Mouse (Mus musculus): ENCODE results near the gene Cpz.

Gene Cpz

DNA sequence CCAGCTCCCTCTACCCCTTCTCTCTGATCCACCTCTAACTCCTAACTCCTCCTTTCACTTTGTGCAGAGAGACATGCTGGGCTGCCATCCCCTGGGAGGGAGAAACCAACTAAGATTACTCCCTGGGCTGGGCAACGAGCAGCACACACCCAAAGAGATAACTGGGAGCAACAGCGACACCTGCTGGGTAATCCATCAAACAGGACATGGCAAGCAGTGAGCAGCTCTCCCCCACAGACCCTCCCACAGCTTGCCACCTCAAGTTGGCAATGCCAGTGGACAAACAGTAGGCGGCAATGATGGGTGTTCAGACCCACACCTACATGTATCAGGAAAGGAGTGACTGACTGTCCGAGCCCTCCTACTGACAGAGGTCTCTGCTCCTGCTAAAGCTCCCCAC is 4.9 kb upstream of the Cpz start:
- DNase-seq (ENCODE audit: low spot score): peak; percentile 76

DNA sequence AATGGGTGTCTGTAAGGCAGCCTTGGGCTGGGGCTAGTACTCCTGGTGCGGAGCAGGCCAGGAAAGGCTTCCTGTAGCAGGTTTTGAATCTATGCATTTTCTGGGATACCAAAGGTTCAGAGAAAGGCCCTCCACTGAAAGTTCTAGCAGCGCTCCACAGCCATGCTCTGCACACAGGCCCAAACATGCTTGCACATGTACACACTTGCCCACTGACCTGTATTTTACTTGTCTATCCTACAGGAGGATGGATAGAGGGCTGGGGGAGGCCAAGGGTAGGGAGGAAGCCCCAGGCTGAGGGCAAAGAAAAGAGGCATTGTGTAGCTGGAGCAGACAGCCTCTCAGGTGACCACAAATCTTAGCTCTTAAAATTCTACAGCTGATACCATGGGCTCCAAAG is 1.1 kb downstream of the Cpz start:
- no peak for DNase-seq (ENCODE audit: low spot score)

DNA sequence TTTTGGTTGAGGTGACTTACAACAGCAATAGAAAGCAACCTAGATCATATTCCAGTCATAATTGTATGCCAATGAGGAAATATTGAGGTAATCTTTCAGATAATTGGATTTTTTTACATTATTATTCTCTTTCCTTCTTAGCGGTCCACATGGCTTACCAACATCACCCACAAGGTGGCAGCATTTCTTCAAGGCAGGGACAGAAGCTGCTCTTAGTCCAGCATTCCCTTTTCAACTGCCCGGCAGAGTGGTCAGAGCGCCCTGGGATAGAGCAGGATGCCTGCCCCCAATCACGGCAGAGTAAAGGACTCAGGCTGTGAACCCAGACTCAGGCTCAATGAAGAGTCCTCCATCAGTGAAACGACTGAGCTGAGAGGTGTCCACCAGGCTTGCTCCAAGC is 1.8 kb downstream of the Cpz start:
- DNase-seq (ENCODE audit: low spot score): peak; percentile 91

DNA sequence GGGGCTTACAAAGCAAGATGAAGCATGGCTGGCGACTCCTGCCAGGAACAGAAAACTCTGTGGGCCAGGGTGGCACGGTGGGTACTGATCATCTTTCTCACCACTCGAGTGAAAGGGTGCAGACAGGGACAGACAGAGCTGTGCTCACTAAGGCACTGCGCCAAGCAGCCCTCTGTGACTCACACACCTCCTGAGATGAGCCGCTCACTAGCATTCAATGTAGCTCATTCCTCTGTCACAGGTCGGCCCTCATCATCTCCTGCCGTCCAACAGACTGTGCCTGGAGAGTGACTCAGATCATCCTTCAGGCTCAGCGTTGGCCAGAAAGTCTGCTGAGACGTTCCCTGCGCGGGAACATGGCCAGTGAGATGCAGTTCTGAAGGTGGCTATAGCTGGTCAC is 8.7 kb downstream of the Cpz start:
- no peak for DNase-seq (ENCODE audit: low spot score)

DNA sequence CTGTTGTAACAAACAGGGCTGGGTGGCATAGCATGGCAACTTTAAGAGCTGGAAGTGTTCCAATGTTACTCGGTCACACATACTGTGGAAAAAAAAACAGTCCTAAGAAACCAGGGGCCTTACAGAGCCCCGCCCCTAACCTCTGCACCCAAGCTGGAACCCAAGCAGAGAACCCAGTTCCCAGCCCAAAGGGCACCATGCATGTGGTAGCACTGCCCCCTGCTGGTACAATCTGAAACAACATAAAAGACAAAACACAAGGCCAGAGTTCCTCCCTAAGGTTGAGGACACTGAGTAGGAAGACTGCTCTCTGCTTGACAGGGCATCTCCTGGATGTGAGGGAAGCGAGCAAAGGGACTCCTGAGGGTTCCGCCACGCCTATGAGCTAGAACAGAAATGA is 14.9 kb downstream of the Cpz start:
- DNase-seq (ENCODE audit: low spot score): peak; percentile 78

DNA sequence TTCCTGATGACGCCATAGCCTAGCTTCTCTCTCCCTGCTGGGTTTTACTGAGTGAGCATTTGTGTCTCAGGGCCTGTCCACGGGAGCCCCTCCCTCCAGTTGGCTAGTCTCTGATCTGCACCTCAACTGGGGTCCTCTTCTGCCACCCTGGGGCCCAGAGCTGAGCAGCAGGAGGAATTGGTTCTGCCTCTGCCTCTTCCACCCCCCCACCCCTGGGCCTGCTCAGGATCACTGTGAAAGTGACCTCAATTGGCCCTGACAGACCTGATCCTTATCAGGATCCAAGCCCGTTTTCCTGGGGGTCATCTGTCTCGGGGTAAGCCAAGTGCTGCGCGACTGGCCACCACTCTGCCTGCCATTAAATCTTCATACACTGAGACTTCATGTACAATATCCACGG is 20.5 kb downstream of the Cpz start:
- DNase-seq (ENCODE audit: low spot score): no peak

DNA sequence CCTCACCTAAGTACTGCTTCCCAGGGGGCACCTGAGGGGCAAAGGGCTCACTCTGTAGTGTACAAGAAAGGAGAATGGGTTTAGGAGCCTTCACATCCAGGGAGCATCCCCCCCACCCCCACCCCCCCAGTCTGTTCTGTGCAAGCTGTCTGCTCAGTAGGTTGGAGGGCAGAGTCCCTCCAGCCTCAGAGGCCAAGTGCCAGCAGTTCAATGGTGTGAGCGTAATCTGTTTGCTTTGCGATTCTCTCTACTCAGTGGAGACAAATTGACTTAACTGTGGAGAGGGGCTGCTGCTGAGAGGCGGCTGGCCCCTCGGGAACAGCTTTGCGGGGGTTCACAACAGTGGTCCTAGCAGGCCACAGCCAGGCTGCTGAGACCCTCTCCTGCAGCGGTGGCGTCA is 28.2 kb downstream of the Cpz start:
- no peak for DNase-seq (ENCODE audit: low spot score)

DNA sequence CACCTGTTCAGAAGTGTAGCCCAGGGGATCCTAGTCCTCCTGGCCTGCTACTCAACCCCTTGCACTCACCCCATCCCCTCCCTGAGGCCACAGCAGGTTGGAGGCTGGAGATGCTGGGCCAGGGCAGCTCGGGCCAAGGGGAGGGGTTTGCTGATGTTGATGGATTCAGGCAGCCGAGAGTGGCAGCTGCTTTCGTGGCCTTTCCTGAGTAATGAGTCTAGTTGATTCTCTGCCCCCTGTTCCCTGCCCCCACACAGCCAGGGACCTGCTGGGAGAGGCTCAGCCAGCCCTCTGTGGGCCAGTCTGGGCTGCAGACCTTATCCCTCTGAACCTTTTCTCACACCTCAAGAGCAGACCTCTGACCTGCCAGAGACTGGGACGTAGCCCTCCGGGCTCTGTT is 29.5 kb downstream of the Cpz start:
- DNase-seq (ENCODE audit: low spot score): no peak

DNA sequence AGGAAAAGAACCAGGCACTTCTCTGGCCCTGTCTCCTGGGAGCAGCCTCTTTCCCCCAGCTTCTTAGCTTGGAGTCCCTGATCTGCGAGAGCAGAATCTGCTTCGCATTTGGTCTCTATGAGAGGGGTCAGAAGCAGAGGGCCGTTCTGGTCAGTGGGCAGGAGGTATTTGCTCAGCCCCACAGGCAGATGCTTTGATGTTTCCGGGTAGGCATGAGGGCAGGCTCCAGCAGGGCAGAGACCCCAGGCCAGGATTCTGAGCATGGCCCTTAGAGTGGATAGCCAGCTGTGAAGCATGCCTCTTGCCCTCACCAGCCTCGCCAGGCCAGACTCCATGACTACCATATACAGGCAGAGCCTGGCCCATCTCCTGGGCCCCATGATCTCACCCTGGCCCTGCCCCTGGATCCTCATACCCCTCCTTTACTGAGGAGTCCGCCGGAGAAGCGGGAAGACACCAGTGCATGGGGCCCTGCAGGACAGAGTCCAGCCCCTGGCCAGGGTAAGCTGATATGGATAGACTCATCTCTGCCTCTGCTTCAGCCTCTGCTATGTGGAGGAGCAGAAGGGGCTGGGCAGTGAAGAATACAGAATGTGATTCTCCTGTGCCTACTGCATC is 30.6 kb downstream of the Cpz start:
- DNase-seq (ENCODE audit: low spot score): no peak

DNA sequence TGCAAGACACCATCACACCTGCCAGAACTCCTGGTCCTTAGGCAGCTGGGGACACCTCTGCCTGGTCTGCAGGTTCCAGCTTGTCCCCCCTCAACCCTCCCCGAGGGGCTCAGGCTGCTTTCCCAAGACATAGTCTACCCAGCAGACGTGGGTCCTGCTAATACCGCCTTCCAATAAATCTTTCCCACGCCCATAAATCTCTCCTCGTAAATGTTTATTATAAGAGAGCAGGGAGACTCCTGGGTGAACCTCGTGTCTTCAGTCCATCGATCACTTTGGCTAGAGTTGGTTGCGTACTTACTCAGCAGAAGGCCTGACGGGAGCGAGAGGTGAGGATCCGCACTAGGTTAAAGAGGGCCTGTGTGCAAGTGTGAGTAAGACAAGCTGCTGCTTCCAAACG is 31.7 kb downstream of the Cpz start:
- no peak for DNase-seq (ENCODE audit: low spot score)

DNA sequence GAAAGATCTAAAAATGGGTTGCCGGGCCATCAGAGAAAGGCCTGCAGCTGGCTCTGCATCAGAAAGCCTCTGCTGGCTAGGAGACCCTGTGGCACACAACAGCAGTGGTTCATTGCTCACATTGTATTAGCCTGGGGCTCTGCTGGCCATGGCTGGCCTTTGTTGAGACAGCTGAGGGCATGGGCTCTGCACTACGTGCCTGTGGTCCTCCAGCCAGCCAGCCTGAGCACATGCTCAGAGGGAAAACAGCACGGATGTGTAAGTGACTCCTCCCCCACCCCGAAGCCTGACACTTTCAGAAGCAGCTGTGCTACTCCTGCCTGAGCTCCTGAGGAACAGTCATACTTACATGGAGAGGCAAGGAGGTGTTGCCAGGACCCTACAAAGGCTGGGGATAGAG is 46.0 kb downstream of the Cpz start:
- no peak for DNase-seq (ENCODE audit: low spot score)

DNA sequence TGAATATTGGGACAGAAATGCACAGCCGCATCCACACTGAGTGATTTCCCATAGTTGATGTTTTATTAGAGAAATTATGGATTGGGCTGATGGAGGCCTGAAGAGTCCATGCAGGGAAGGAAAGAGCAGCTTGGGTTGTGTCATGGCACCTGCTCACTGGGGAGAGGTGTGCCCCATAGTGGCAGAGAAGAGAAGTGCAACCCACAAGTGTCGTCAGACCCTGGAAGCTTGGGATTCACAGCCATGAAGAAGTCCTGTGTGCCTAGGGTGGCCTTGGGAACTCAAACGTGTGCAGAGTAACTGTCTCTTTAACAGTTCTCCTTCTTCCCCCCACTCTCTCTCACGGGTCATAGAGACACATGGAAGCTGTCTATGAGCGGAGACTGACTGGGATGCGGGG is 50.3 kb downstream of the Cpz start:
- DNase-seq (ENCODE audit: low spot score): no peak

DNA sequence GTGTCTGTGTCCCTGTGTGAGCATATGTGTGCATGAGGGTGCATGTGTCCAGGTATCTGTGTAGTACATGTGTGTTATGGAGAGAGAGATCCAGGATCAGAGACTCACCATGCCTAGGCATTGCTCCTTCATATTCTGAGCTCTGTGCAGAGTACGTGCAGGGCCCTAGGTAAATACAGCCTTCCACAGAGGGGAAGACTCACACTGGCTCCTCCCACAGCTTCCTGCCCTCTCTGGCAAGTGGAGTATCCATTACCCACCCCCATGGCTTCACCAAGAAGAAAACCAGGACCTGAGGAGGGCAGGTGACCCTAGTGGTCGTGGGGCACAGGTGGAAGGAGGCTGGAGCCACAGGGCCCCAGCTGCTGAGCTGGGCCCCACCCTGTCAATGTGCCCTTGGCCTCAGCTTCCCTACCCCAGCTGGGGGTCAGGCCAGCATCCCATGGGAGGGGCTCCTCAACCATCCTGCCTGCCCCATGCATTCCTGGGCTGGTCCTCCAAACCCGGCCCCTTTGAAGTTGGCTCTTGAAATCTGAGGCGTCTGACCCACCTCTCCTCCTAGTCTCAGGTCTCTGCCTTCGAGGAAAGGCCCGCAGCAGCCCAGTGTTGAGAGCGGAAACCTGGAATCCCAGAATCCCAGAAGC is 54.5 kb downstream of the Cpz start:
- DNase-seq (ENCODE audit: low spot score): no peak

DNA sequence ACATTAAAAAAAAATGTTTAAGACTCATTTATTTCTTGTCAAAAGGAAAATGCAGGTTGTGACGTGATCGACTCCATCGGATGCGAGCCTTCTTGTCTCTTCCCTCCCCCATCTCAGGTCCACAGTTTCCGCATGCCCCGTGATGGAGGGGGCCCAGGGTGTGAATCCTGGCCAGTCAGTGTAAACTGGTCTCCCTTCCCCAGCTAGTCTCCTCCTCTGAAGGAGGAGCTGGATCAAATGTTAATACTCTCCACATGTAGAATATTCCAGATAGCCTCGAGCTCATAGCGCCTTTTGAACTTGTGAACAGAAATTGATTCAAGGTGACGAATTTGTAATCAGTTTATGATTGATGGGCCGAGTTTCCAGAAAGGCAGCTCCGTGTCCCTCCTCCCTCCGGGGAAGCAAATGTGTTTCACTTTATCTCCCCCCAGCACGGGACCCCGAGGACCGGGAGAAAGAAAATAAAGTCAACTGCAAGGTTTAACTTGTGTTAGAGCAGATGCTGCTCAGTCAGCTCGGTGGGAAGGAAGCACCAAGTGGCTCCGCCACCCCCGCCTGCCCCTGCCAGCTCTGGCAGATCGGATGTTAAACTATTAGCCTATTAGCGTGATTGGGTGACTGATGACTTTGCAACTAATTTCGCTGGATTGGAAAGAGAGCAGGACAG is 59.4 kb downstream of the Cpz start:
- no peak for DNase-seq (ENCODE audit: low spot score)

DNA sequence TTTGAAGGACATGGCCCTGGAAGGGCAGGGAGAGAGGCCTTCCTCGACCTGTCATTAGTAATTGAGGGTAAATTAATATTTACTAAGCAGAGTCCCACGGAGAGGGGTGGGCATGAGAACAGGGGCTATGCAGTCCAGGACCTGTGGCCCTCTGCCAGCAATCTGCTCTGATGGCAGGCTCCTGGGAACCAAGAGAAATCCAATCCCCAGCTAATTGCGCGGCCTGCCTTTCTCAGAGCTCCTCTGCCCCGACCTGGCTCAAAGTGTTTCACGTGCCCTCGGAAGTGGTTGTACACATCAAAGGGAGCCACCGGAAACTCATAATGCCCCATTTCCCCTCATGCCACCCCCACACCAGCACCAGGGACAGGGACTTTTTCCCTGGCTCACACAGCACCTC is 63.4 kb downstream of the Cpz start:
- DNase-seq (ENCODE audit: low spot score): no peak

DNA sequence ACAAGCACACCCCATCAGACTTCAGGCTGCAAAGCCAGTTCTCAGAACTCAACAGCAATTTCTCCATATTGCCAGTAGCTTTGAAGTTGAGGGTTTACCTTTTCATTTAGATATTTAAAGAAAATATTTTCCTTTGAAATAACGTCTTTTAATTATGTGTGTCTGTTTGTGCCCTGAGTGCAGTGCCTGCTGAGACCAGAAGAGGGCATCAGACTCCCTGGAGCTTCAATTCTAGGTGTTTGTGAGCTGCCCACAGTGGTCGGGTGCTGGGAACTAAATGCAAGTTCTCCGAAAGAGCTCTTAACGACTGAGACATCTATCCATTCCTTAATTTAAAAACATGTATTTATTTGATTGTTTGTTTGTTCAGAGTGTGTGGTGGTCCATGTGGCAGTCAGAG is 65.7 kb downstream of the Cpz start:
- DNase-seq (ENCODE audit: low spot score): no peak

DNA sequence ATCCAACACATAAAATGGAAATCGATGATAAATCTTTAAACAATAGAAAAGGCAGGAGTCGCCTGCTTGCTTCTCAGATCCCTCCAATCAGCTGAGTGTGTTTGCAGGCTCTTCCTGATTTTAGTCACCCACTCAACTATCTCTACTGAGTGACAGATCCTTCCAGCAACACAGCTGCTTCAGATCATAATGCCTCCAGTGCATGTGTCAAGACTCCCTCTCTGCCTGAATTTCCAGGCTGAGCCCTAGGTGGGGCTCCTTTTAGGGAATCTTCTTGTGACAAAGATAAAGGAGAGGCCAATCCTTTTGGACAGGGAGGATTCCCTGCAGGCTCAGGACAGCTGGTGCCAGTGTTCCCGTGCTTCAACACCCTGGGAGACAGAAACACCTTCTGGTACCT is 67.2 kb downstream of the Cpz start:
- no peak for DNase-seq (ENCODE audit: low spot score)

DNA sequence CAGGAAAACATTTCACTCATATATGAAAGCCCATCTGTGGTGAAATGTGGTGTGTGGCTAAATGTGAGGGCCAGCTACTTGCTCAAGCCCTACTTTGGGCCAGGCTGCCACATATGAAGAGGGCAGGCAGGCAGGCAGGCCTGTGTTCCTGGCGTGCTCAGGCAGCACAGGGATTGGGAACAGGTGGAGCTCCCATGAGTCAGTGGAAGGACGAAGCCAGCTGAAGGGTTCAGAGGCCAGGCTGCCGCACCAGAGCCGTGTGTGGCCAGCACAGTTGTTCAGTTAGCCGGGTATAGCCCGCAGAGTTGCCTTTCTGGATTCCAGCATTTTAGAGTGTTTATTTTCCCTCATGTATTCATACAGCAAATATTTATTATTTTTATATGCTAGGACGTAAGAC is 68.1 kb downstream of the Cpz start:
- no peak for DNase-seq (ENCODE audit: low spot score)

DNA sequence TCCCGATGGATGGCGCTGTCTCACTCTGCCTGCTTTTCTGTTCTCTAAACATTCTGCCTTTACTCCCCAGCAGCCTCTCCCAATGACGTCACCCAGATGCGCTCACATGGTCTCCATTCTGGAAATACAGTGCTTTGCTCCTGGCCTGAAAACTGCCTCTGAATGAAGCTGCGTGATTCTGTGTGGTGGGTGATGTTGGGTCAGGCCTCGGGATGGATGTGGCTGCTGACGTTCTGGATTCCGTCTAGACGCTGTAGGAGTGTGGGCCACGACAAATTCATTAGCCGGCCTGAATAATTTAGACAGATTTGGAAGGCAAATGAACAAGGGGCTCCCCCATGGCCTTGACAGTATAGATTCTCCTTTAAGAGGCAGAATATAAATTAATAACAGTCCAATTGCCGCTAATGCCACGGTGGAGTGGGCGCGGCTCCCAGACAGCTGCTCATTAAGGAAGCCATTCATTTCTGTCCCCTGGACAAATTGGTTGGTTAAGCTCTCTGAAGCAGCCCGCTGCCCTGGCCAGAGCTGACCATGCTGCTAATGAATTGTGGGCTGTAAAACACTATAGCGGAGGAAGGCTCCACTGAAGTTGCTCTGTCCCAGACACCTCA is 71.2 kb downstream of the Cpz start:
- no peak for DNase-seq (ENCODE audit: low spot score)

Data from testis, postnatal 10 days (tissue).